Mouse (Mus musculus) kidney, embryonic 14.5 days (tissue): Measurements from ENCODE around the gene Pygm. TPM values are rescaled to one million over a fixed set of nuclear protein-coding genes. Genes with fewer than 3 reads are reported as not detected.

Experiments
- ATAC-seq: fragments of 200-750 bp; cut with Nextera tagmentation; 2 replicates; pipeline ENCODE4 v1.8.0; 2017; ENCODE audit warnings: moderate number of reproducible peaks, mild to moderate bottlenecking, moderate TSS enrichment, moderate library complexity; ENCODE audit not compliant: low FRiP score, low TSS enrichment
- H3K27ac ChIP-seq: fragments of 300-500 bp; sonication (generic); 2 replicates; pipeline ENCODE4 v1.5.1; 2014; ENCODE audit warnings: low read depth, mild to moderate bottlenecking, low read length, moderate library complexity, mixed read lengths
- H3K27me3 ChIP-seq: fragments of 300-500 bp; sonication (generic); 2 replicates; pipeline ENCODE4 v1.6.1; 2014; ENCODE audit warnings: mild to moderate bottlenecking, low read length; ENCODE audit not compliant: control insufficient read depth, insufficient read depth
- H3K36me3 ChIP-seq: fragments of 300-500 bp; sonication (generic); 2 replicates; pipeline ENCODE4 v1.6.1; 2014; ENCODE audit warnings: low read length, mixed read lengths; ENCODE audit not compliant: control insufficient read depth, insufficient read depth
- H3K4me1 ChIP-seq: fragments of 300-500 bp; sonication (generic); 2 replicates; pipeline ENCODE4 v1.6.1; 2014; ENCODE audit warnings: low read length, mixed read lengths; ENCODE audit not compliant: control insufficient read depth, insufficient read depth
- H3K4me2 ChIP-seq: fragments of 300-500 bp; sonication (generic); replicated peaks from 2 replicates; pipeline ENCODE4 v1.6.1; 2014; ENCODE audit warnings: low read depth, mild to moderate bottlenecking, low read length
- H3K4me3 ChIP-seq: fragments of 300-500 bp; sonication (generic); 2 replicates; pipeline ENCODE4 v1.5.1; 2014; ENCODE audit warnings: mild to moderate bottlenecking, low read length
- H3K9ac ChIP-seq: fragments of 300-500 bp; sonication (generic); 2 replicates; pipeline ENCODE4 v1.6.1; 2014; ENCODE audit warnings: low read depth, mild to moderate bottlenecking, low read length, moderate library complexity
- H3K9me3 ChIP-seq: fragments of 300-500 bp; sonication (generic); 2 replicates; pipeline ENCODE4 v1.6.1; 2016; ENCODE audit warnings: low read length; ENCODE audit not compliant: control insufficient read depth
- WGBS: fragments of 180-500 bp; shearing (Covaris S2); extraction: QIAGEN DNeasy Blood & Tissue Kit; methylation state at CpG from one replicate; pipeline ENCODE4 v1.1.7; 2014; 5-methylcytosine and 5-hydroxymethylcytosine counted together
- polyA plus RNA-seq: library from polyadenylated mRNA; unstranded; fragments of >200 nt; fragmentation: Nextera tagmentation; extraction: Ambion mirVana; gene quantifications from 2 replicates; pipeline ENCODE4 v1.2.1, GENCODE M21; 2014

Pygm gene
- 15.7 and 16.4 TPM in 2 replicates for polyA plus RNA-seq

DNA sequence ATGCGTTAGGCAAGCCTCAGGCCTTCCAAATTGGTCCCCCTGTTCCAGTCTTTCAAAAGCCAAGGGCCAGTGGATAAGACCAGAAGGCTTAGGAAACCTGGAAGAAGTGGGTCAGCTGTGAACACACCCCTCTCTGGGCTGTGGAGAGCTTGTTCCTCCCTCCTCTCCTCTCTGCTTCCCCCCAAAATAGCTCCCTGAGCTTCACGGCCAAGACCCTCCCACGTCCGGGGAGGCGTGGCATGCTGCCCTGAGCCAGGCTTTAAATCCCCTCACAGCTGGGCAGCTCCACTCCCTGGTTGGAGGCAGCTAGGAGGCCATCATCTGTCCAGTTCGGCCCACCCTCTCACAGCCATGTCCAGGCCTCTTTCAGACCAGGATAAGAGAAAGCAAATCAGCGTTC is at the start of gene Pygm:
Gene Pygm (plus strand): TSS at position 272 of the 400 bp plus-strand sequence.
- H3K27ac ChIP-seq: peak within 1 kb of the TSS; percentile 68
- H3K4me1 ChIP-seq: peaks cover 39% of the 10 kb centered on the region
- no peaks in the 10 kb centered on the region for H3K9me3 ChIP-seq
- WGBS: 10% methylated on average over 7 of the region's 7 CpGs
- no peaks in the 10 kb centered on the region for H3K27me3 ChIP-seq
- peak within 1 kb of the TSS; percentile 27; the same call in 1 of the 2 replicates for H3K4me2 ChIP-seq
- peak; percentile 69 for ATAC-seq
- no peak within 1 kb of the TSS for H3K4me3 ChIP-seq
- H3K36me3 ChIP-seq: peaks cover 9% of the 10 kb centered on the region; the same call in 1 of the 2 replicates
- peak within 1 kb of the TSS; percentile 32; the same call in 1 of the 2 replicates for H3K9ac ChIP-seq

- Histone ChIP-seq H3K36me3 (peaks cover 31% of the 10 kb centered on the region), H3K9ac (peak within 1 kb of the TSS; percentile 83), H3K4me3 (peak within 1 kb of the TSS; percentile 85), H3K9me3 (no peaks in the 10 kb centered on the region), H3K27me3 (no peaks in the 10 kb centered on the region), H3K4me2 (peak within 1 kb of the TSS; percentile 80), H3K27ac (peak within 1 kb of the TSS; percentile 66; the same call in 1 of the 2 replicates), H3K4me1 (peaks cover 35% of the 10 kb centered on the region)
- peak; percentile 94 for ATAC-seq
- under 1% methylated on average over 36 of the region's 43 CpGs for WGBS
Measured at GRCm38 (mm10) chr19:6334673-6335457, 49.3 kb upstream of the Pygm start, which contains the start of gene Men1. Gene Men1 (plus strand): TSS chr19:6334979.

GRCm38 (mm10) chr19:6335458-6335827 is 48.8 kb upstream of the Pygm start:
- peak overlapping the region; percentile 80 for H3K4me2 ChIP-seq
- H3K4me1 ChIP-seq: peaks cover 41% of the 10 kb centered on the region
- ATAC-seq: no peak; the same call in 1 of the 2 replicates
- no peaks in the 10 kb centered on the region for H3K27me3 ChIP-seq
- peak overlapping the region; percentile 85 for H3K4me3 ChIP-seq
- 0% methylated on average over 19 of the region's 25 CpGs for WGBS
- peaks cover 34% of the 10 kb centered on the region for H3K36me3 ChIP-seq
- no peaks in the 10 kb centered on the region for H3K9me3 ChIP-seq
- H3K27ac ChIP-seq: peak overlapping the region; percentile 66; the same call in 1 of the 2 replicates
- H3K9ac ChIP-seq: peak overlapping the region; percentile 83

DNA sequence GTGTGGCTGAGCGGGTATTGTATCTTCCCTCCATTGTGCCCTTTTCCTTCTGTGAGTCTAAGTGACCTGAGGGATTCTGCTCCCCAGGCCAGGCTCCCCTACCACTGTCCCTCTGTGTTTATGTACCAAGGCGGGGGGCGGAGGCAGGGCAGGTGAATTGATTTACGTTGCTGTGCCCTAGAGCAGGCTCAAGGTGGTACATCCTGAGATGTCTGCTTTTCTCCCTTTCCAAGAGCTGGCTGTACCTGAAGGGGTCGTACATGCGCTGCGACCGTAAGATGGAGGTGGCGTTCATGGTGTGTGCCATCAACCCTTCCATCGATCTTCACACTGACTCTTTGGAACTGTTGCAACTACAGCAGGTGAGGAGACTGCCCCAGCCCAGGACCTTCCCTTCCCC is 47.3 kb upstream of the Pygm start:
- 95% methylated on average over 10 of the region's 10 CpGs for WGBS
- no peak for ATAC-seq
- peak overlapping the region; percentile 83 for H3K9ac ChIP-seq
- peak overlapping the region; percentile 80; the same call in 1 of the 2 replicates for H3K4me2 ChIP-seq
- no peaks in the 10 kb centered on the region for H3K27me3 ChIP-seq
- H3K4me3 ChIP-seq: peak overlapping the region; percentile 3; the same call in 1 of the 2 replicates
- H3K36me3 ChIP-seq: peaks cover 34% of the 10 kb centered on the region
- H3K9me3 ChIP-seq: no peaks in the 10 kb centered on the region
- H3K27ac ChIP-seq: no peak overlapping the region
- H3K4me1 ChIP-seq: peaks cover 42% of the 10 kb centered on the region

DNA sequence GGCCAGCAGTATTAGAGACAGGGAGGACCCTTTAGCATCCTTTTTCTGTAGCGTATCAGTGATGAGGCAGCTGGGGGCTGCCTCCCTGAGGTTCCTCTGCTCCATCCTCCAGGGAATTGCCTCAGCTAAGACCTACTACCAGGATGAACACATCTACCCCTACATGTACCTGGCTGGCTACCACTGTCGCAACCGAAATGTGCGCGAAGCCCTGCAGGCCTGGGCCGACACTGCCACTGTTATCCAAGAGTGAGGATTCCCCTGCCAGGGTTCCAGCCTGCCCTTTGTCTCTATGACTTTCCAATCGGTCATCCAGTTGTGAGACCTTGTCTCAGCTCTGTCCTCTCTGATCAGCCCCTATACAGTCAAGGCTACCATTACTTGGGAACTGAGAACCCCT is 46.0 kb upstream of the Pygm start:
- Histone ChIP-seq H3K4me1 (peaks cover 40% of the 10 kb centered on the region), H3K27me3 (no peaks in the 10 kb centered on the region), H3K36me3 (peaks cover 34% of the 10 kb centered on the region), H3K4me2 (no peak overlapping the region), H3K27ac (no peak overlapping the region), H3K4me3 (no peak overlapping the region), H3K9ac (no peak overlapping the region), H3K9me3 (no peaks in the 10 kb centered on the region)
- 94% methylated on average over 7 of the region's 7 CpGs for WGBS
- no peak for ATAC-seq

GRCm38 (mm10) chr19:6338716-6339115 is 45.5 kb upstream of the Pygm start:
- H3K36me3 ChIP-seq: peaks cover 37% of the 10 kb centered on the region
- H3K27me3 ChIP-seq: no peaks in the 10 kb centered on the region
- no peak overlapping the region for H3K4me3 ChIP-seq
- H3K27ac ChIP-seq: no peak overlapping the region
- H3K4me2 ChIP-seq: no peak overlapping the region
- ATAC-seq: no peak
- no peak overlapping the region for H3K9ac ChIP-seq
- no peaks in the 10 kb centered on the region for H3K9me3 ChIP-seq
- peaks cover 40% of the 10 kb centered on the region for H3K4me1 ChIP-seq
- WGBS: 94% methylated on average over 11 of the region's 11 CpGs

DNA sequence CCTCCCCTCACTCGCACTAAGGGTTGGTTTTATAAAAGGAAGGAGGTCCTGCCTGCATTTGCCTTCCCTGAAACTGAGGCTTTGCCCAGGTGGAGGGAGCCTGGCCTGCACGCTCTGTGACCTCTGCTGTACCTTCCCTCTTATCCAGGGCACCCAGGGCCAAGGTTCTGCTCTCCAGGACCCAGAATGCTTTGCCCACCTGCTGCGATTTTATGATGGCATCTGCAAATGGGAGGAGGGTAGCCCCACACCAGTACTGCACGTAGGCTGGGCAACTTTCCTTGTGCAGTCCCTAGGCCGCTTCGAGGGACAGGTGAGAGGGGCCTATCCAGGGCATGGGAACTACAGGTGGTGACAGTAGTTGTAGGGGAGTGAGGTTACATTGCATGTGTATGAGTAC is 45.0 kb upstream of the Pygm start:
- Histone ChIP-seq H3K27ac (no peak overlapping the region), H3K27me3 (no peaks in the 10 kb centered on the region), H3K4me3 (no peak overlapping the region), H3K4me2 (no peak overlapping the region), H3K9ac (no peak overlapping the region), H3K36me3 (peaks cover 38% of the 10 kb centered on the region), H3K9me3 (no peaks in the 10 kb centered on the region), H3K4me1 (peaks cover 38% of the 10 kb centered on the region)
- ATAC-seq: no peak
- WGBS: 90% methylated on average over 6 of the region's 6 CpGs

DNA sequence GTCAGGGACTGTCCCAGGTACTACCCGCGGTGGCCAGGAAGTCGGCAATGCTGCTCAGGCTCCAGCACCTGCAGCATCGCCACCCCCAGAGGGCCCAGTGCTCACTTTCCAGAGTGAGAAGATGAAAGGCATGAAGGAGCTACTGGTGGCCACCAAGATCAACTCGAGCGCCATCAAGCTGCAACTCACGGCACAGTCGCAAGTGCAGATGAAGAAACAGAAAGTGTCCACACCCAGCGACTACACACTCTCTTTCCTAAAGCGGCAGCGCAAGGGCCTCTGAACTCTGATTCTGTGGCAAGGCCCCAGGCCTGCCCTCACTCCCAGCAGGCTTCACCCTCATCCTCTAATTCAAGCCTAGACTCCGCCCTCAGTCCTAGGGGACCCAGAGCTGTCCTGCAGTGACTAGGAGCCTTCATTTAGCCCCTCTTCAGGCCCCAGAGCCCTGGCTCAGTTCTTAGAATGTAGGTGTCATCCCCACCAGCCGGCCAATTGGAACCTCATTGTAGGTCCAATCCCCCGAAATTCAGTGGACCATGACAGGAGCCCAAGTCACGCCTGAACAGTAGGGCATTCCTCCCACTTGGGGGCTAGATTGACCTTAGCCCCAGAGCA is 44.2 kb upstream of the Pygm start:
- Histone ChIP-seq H3K4me3 (peak overlapping the region; percentile 12), H3K4me1 (peaks cover 35% of the 10 kb centered on the region), H3K36me3 (peaks cover 45% of the 10 kb centered on the region), H3K9me3 (no peaks in the 10 kb centered on the region), H3K4me2 (peak overlapping the region; percentile 95; the same call in 1 of the 2 replicates), H3K27ac (peak overlapping the region; percentile 38; the same call in 1 of the 2 replicates), H3K9ac (no peak overlapping the region), H3K27me3 (no peaks in the 10 kb centered on the region)
- WGBS: 52% methylated on average over 15 of the region's 15 CpGs
- ATAC-seq: no peak
